Mouse (Mus musculus) MEL (cell line): ENCODE measurements at regions not wholly inside any gene's neighbourhood (a gene's known extent, or its start where the extent isn't known, plus 50 kb on each side); places are given as distances from the start of the nearest gene placed in this dataset.

Source experiments
- CTCF ChIP-seq, 3 experiments: IDR thresholded peaks in 2 of 3; conservative IDR thresholded peaks in 1 of 3; 2 replicates each; pipeline ENCODE4 v1.5.1; 2011 to 2012; ENCODE audit warnings: low read length in 3 of 3, low read depth in 2 of 3, mild to moderate bottlenecking in 2 of 3, improper control_type of control experiment in 1 of 3, inconsistent platforms in 1 of 3, mixed read lengths in 1 of 3, moderate library complexity in 1 of 3; ENCODE audit not compliant: control insufficient read depth in 1 of 3, insufficient read depth in 1 of 3, poor library complexity in 1 of 3, severe bottlenecking in 1 of 3
- EP300 ChIP-seq, 2 experiments: IDR thresholded peaks; 2 replicates each; pipeline ENCODE4 v1.6.1; 2011; ENCODE audit warnings: improper control_type of control experiment in 2 of 2, low read length in 2 of 2, low read depth in 1 of 2, mild to moderate bottlenecking in 1 of 2
- GABPA ChIP-seq: IDR thresholded peaks from 2 replicates; pipeline ENCODE4 v1.6.1; 2012; ENCODE audit warnings: low read depth, mild to moderate bottlenecking, inconsistent platforms, low read length, improper control_type of control experiment, moderate library complexity
- HCFC1 ChIP-seq: IDR thresholded peaks from 2 replicates; pipeline ENCODE4 v1.6.1; 2012; ENCODE audit warnings: low read depth, mild to moderate bottlenecking, inconsistent platforms, low read length, improper control_type of control experiment, moderate library complexity
- JUND ChIP-seq: IDR thresholded peaks from 2 replicates; pipeline ENCODE4 v1.6.1; 2011; ENCODE audit warnings: low read depth, mild to moderate bottlenecking, improper control_type of control experiment, low read length
- NRF1 ChIP-seq: IDR thresholded peaks from 2 replicates; pipeline ENCODE4 v1.6.1; 2014; ENCODE audit warnings: low read depth, mild to moderate bottlenecking, inconsistent platforms, low read length, improper control_type of control experiment, moderate library complexity; ENCODE audit not compliant: poor library complexity, insufficient read depth, severe bottlenecking
- POLR2A ChIP-seq, 2 experiments: IDR thresholded peaks; 2 replicates each; pipeline ENCODE4 v1.6.1; 2011 to 2012; ENCODE audit warnings: low read length in 2 of 2, mild to moderate bottlenecking in 2 of 2, control low read depth in 1 of 2, improper control_type of control experiment in 1 of 2, low read depth in 1 of 2, moderate library complexity in 1 of 2; ENCODE audit not compliant: control insufficient read depth in 1 of 2, insufficient read depth in 1 of 2, poor library complexity in 1 of 2
- ZMIZ1 ChIP-seq: IDR thresholded peaks from 2 replicates; pipeline ENCODE4 v1.6.1; 2012; ENCODE audit warnings: low read depth, mild to moderate bottlenecking, inconsistent platforms, low read length, improper control_type of control experiment, moderate library complexity

DNA sequence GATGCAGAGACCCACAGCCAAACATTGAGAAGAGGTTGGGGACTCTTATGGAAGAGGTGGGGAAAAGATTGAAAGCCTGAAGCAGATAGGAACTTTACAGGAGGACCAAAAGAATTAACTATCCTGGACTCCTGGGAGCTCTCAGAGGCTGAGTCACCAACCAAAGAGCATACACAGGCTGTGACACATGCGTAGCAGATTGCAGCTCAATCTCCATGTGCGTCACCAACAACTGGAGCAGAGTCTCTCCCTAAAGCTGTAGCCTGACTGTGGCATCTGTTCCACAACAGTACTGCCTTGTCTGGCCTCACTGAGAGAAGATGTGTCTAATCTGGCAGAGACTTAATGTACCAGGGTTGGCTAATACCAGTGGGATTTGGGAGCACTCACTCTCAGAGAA, 185.7 kb upstream of the Clec14a start:
- TF ChIP-seq ZMIZ1 = no peak
- no peak for TF ChIP-seq CTCF (IDR thresholded peaks at IDR 0.05 in 2 of 3, conservative IDR thresholded peaks at IDR 0.05 in 1 of 3; ENCODE audit: control insufficient read depth in 1 of 3, insufficient read depth in 1 of 3, low read depth in 2 of 3, low read length in 3 of 3, poor library complexity in 1 of 3, severe bottlenecking in 1 of 3)
- TF ChIP-seq JUND = no peak
- no peak for TF ChIP-seq NRF1
- TF ChIP-seq HCFC1 = no peak
- no peak for TF ChIP-seq POLR2A (IDR thresholded peaks at IDR 0.05; ENCODE audit: control insufficient read depth in 1 of 2, insufficient read depth in 1 of 2, low read depth in 1 of 2, low read length in 2 of 2, poor library complexity in 1 of 2)
- no peak for TF ChIP-seq EP300 (IDR thresholded peaks at IDR 0.05; ENCODE audit: low read depth in 1 of 2, low read length in 2 of 2)
- no peak for TF ChIP-seq GABPA
